Mouse (Mus musculus): ENCODE data around the gene Ifnar1.

DNA sequence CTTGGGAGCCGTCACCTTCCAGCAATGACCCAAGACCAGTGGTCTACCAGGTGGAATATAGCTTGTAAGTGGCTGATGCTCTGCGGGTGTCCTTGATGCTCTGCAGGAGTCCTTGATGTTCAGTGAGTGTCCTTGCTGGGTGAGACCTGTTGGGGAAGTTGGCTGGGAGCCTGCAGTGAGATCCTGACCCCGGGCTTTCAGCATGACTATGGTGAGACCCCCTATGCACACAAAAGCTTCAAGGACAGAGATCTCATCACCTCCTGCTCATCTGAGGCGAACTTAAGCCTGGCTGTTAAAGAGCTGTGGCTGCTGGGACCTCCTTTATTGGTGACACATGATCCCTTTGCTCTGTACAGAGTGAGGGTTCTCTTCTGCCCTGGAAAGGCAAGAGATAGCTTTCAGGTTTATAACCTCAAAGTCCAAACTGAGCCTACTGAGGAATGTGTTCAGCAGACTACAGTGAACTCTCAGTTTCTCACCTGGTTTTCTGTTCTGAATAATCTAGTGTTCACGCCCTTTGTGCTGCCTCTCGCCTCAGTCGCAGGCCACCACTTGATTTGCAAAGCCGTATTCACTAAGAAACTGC, 70.1 kb downstream of the Ifnar1 start:
- TF ChIP-seq POLR2A (IDR thresholded peaks at IDR 0.05; ENCODE audit: extremely low read depth, insufficient read depth, low read length) (no peak), CTCF (IDR thresholded peaks at IDR 0.05; ENCODE audit: low read depth, low read length) (no peak)

All from liver, adult 2 months (tissue).